Mouse (Mus musculus): Measurements from ENCODE around the gene Gm20518. TPM values are rescaled to one million over a fixed set of nuclear protein-coding genes. Genes with fewer than 3 reads are reported as not detected.
A peak's percentile ranks its signal among the peaks of the same experiment; 100 is the strongest.

The Gm20518 gene
- polyA plus RNA-seq, 1 experiment: 1.5 TPM

DNA sequence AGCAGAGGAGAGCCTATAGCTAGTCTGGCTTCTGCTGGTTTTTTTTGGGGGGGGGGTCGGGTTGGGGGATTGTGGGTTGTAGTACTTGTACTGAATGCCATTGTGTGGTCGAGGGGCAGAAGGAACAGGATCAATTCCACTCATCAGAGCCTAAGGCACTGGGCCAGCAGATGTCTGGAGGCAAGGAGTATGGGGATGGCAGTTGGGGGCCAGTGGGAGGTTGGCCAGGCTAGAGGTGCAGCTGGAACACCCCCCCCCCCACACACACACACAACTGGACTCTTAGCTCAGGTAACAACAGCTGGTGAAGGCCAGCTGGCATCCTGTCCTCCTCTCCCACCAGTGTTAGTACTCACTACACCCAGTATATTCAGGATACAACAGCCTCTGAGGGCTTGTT lies 37.7 kb upstream of the Gm20518 start:
- DNase-seq: no peak
- Histone ChIP-seq H3K4me1 (ENCODE audit: control insufficient read depth, insufficient read depth, low read length) (no peaks in the 10 kb centered on the region), H3K4me3 (replicated peaks; ENCODE audit: extremely low read depth, low read depth, low read length) (no peak overlapping the region)
- TF ChIP-seq CTCF (IDR thresholded peaks at IDR 0.05; ENCODE audit: insufficient read depth, low read length) (no peak), POLR2A (IDR thresholded peaks at IDR 0.05; ENCODE audit: borderline replicate concordance, extremely low read depth, low read depth, low read length) (no peak)
- 14% methylated on average over 2 of the region's 2 CpGs for WGBS

DNA sequence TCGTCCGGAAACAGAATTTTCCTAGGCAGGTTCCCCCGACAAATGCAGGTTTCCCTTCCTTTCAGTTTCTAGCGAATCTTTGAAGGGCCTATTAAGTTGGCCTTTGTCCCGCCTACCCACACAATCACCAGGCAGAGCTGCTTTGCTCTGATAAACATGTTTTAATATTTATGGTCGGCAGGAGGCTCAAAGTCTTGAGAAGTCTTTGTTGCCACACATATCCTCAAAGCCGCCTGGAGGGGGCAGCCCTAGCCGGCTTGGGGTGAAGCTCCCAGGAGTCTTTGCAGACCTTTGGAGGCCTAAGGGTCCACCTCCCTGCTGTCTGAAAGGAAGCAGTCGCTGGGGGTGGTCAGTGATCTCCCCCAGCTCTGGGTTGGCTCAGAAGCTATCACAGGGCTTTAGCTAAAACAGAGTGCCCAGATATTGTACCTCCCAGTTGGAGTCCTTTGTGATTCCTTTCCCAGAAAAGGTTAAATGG lies 37.2 kb upstream of the Gm20518 start:
- peak; percentile 73 for DNase-seq
- Histone ChIP-seq H3K4me3 (replicated peaks; ENCODE audit: extremely low read depth, low read depth, low read length) (peak overlapping the region; percentile 65), H3K4me1 (ENCODE audit: control insufficient read depth, insufficient read depth, low read length) (no peaks in the 10 kb centered on the region)
- TF ChIP-seq POLR2A (IDR thresholded peaks at IDR 0.05; ENCODE audit: borderline replicate concordance, extremely low read depth, low read depth, low read length) (no peak), CTCF (IDR thresholded peaks at IDR 0.05; ENCODE audit: insufficient read depth, low read length) (peak; percentile 44)
- 0% methylated on average over 9 of the region's 9 CpGs for WGBS

GRCm38 (mm10) chr16:17928087-17928580 lies 36.7 kb upstream of the Gm20518 start, which contains the start of gene Slc25a1:
Gene Slc25a1 (minus strand): TSS chr16:17928219.
- DNase-seq: peak; percentile 83
- 1% methylated on average over 46 of the region's 47 CpGs for WGBS
- TF ChIP-seq POLR2A (IDR thresholded peaks at IDR 0.05; ENCODE audit: borderline replicate concordance, extremely low read depth, low read depth, low read length): no peak; the same call in 1 of the 2 replicates
- TF ChIP-seq CTCF (IDR thresholded peaks at IDR 0.05; ENCODE audit: insufficient read depth, low read length): no peak
- H3K4me3 ChIP-seq (replicated peaks; ENCODE audit: extremely low read depth, low read depth, low read length): peak within 1 kb of the TSS; percentile 65
- H3K4me1 ChIP-seq (ENCODE audit: control insufficient read depth, insufficient read depth, low read length): no peaks in the 10 kb centered on the region

GRCm38 (mm10) chr16:17927351-17928082 lies 36.0 kb upstream of the Gm20518 start:
- 2% methylated on average over 72 of the region's 72 CpGs for WGBS
- Histone ChIP-seq H3K4me3 (replicated peaks; ENCODE audit: extremely low read depth, low read depth, low read length) (peak overlapping the region; percentile 65), H3K4me1 (ENCODE audit: control insufficient read depth, insufficient read depth, low read length) (peaks cover 2% of the 10 kb centered on the region)
- TF ChIP-seq POLR2A (IDR thresholded peaks at IDR 0.05; ENCODE audit: borderline replicate concordance, extremely low read depth, low read depth, low read length): no peak
- no peak for TF ChIP-seq CTCF (IDR thresholded peaks at IDR 0.05; ENCODE audit: insufficient read depth, low read length)
- DNase-seq: no peak

GRCm38 (mm10) chr16:17922163-17922538 lies 30.7 kb upstream of the Gm20518 start:
- under 1% methylated on average over 14 of the region's 14 CpGs for WGBS

DNA sequence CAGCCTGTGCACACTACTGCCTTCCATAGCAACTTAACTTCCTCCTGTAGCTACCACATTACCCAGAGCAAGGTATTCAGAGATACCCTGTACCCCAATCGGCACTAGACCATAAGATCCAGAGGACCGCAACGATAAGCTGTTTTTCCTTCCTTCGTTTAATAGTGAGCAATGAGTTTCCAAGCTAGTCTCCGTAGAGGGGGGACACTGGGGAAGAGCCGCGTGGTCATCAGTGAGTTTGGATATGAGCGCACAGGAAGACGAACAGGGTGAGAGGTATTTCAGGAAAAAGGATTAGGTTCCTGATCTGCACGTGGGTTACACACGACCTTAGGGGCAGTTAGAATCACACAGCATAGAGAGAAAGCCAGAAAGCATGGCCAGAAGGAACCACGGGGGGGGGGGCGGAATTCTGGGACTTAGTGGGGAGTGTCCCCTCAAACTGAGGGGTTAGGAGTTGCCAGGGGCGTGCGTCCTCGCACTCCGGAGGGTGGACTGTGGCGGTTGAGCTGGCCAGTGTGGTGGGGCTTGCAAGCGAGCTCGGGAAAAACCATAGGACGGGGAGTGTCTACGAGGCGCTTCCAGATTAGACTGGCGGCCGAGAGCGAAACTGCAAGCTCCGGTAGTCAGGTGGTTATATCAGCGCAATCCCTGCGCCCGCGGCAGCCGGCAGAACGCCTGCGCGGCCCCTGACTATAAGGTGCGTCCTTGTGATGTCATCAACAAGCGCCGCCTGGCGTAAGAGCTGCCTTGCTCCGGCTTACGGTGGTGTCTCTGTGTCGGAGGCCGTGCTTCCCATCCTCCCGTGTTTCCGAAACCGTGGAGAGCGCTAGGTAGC lies 30.1 kb upstream of the Gm20518 start:
- under 1% methylated on average over 46 of the region's 47 CpGs for WGBS
- peak overlapping the region; percentile 87 for H3K4me3 ChIP-seq (replicated peaks; ENCODE audit: extremely low read depth, low read depth, low read length)
- peak; percentile 95 for DNase-seq
- peak; percentile 95 for TF ChIP-seq POLR2A (IDR thresholded peaks at IDR 0.05; ENCODE audit: borderline replicate concordance, extremely low read depth, low read depth, low read length)
- peak; percentile 43 for TF ChIP-seq CTCF (IDR thresholded peaks at IDR 0.05; ENCODE audit: insufficient read depth, low read length)
- H3K4me1 ChIP-seq (ENCODE audit: control insufficient read depth, insufficient read depth, low read length): peaks cover 7% of the 10 kb centered on the region

More at GRCm38 (mm10) chr16:17922163-17922538, 30.7 kb upstream of the Gm20518 start:
- Histone ChIP-seq H3K4me3 (replicated peaks; ENCODE audit: extremely low read depth, low read depth, low read length) (peak overlapping the region; percentile 72), H3K4me1 (ENCODE audit: control insufficient read depth, insufficient read depth, low read length) (peaks cover 7% of the 10 kb centered on the region)
- no peak for TF ChIP-seq POLR2A (IDR thresholded peaks at IDR 0.05; ENCODE audit: borderline replicate concordance, extremely low read depth, low read depth, low read length)
- TF ChIP-seq CTCF (IDR thresholded peaks at IDR 0.05; ENCODE audit: insufficient read depth, low read length): no peak
- DNase-seq: no peak

GRCm38 (mm10) chr16:17920586-17920985 lies 29.1 kb upstream of the Gm20518 start:
- H3K4me3 ChIP-seq (replicated peaks; ENCODE audit: extremely low read depth, low read depth, low read length): no peak overlapping the region
- no peak for DNase-seq
- TF ChIP-seq CTCF (IDR thresholded peaks at IDR 0.05; ENCODE audit: insufficient read depth, low read length) (no peak), POLR2A (IDR thresholded peaks at IDR 0.05; ENCODE audit: borderline replicate concordance, extremely low read depth, low read depth, low read length) (no peak)
- H3K4me1 ChIP-seq (ENCODE audit: control insufficient read depth, insufficient read depth, low read length): peaks cover 7% of the 10 kb centered on the region
- whole genome bisulfite sequencing: 31% methylated on average over 20 of the region's 20 CpGs

DNA sequence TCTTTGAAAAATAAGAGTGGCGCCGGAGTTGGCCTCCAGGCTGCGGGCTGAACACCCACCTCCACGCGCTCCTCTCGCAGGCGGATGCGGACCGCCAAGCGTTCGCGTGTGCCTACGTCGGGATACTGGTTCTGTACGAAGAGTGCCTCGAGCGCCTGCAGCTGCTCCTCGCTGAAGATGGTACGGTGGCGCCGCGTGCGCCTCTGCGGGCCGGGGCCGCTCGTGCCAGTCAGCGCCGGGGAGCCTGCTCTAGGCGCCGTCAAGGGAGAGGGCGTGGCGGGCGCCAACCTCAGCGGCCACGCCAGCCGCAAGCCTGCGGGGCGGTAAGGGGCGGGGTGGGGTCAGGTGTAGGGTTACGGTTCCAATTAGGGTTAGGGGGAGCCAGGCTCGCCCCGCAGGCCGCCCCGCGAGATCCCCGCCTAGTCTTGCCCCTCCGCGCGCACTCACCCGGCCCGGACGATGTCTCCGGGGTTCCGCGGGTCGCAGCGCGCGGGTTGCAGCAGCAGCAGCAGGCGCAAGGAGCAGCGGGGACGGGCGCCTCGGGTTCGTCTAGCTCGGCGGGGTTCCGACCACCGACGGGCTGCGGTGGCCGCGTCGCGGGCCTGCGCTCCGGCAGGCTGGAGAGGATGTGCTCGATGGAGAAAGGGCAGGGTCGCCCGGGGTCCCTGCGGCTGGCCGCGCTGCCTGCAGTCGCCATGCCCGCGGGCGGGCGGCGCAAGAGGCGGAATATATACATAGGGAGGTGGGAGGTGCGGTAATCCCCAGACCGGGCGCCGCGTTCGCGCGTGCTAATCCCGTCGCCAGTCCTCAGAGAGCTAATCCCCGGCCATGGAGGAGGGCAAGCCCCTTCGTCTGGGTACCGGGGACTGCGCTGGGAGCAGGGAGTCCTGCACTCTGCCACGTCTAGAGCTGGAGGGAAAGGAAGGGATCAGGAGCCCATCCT lies 23.1 kb upstream of the Gm20518 start, which contains the start of gene Gsc2:
Gene Gsc2 (minus strand): TSS at position 753 of the 943 bp plus-strand sequence.
- DNase-seq: no peak
- TF ChIP-seq CTCF (IDR thresholded peaks at IDR 0.05; ENCODE audit: insufficient read depth, low read length) (no peak), POLR2A (IDR thresholded peaks at IDR 0.05; ENCODE audit: borderline replicate concordance, extremely low read depth, low read depth, low read length) (no peak)
- no peak within 1 kb of the TSS for H3K4me3 ChIP-seq (replicated peaks; ENCODE audit: extremely low read depth, low read depth, low read length)
- under 1% methylated on average over 100 of the region's 106 CpGs for WGBS
- no peaks in the 10 kb centered on the region for H3K4me1 ChIP-seq (ENCODE audit: control insufficient read depth, insufficient read depth, low read length)

Measured in lung, adult 2 months (tissue).